Mouse (Mus musculus) lung, adult 18-20 months (tissue): ENCODE data around the gene Galnt18.

Experiments
- DNase-seq, 2 experiments: peaks; one replicate each; pipeline ENCODE4 v3.0.0; 2022; ENCODE audit warnings: mixed read lengths in 2 of 2

The Galnt18 gene

DNA sequence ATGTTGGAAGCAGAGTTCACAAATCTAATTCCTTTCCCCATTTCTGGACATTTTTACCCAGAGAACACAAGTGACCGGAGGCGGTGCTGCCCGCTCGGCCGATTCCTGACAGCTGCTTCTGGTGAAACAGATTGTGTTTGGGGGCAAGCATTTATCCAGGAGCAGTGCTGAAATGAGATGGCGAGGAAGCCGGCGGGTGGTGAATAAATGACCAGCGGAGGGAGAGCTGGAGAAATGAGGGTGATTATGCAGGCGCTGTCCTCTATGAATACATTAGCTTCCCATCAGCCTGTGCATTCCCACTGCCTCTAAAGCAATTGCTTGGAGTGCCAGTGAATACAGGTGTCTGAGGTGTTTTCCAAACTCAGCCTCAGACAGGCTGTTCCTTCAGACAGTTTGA lies 232.7 kb downstream of the Galnt18 start:
- no peak for DNase-seq

DNA sequence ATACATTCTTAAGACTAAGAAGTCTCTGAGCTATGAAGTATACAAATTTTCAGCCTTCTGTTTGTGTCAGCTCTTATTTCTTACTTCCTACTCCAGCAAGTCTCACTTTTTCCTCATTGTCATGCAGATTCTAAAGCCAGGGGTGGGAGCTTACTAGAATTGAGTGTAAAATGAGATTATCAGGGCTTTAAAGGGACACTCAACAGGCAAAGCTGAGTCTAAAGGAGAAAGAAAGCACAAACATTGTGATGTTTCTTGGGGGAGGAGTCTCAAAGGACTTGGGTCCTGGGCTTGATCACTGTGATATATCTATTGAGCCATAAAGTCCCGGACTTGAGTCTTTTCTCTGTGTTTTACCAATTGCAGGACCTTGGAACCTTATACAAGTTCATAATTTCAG lies 234.2 kb downstream of the Galnt18 start:
- no peak for DNase-seq

GRCm38 (mm10) chr7:111537946-111538345 lies 241.8 kb downstream of the Galnt18 start:
- DNase-seq = no peak

DNA sequence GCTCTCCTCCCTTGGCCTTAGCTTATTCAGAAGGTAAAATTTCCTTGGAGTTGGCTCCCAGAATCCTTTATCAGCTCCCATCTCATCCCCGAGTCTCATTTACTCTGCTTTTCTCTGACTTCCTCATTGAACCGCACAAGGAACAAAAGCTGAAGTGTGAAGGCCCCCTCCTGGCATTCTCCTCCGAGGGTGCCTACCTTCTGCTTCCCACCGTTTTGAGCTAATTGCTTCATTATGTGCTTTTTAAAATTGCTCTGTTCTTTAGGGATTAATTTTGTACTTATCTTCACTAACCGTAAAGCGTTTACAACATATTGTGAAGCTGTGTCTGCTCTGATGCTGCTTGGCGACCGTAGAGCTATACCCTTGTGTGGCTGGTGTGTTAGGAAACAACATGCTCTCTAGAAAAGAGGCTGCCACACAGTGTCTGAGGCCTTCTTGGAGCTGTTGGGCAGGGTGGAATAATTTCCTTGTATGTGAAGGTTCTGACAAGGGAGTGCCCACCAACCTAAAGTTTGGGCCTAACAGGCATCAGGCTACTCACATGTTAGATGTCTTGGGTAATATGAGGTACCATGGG lies 244.9 kb downstream of the Galnt18 start:
- no peak for DNase-seq

GRCm38 (mm10) chr7:111528961-111529643 lies 250.7 kb downstream of the Galnt18 start:
- peak in 1 of 2 experiments; percentile 20 for DNase-seq

GRCm38 (mm10) chr7:111528462-111528861 lies 251.3 kb downstream of the Galnt18 start:
- DNase-seq = peak; percentile 5 to 23

DNA sequence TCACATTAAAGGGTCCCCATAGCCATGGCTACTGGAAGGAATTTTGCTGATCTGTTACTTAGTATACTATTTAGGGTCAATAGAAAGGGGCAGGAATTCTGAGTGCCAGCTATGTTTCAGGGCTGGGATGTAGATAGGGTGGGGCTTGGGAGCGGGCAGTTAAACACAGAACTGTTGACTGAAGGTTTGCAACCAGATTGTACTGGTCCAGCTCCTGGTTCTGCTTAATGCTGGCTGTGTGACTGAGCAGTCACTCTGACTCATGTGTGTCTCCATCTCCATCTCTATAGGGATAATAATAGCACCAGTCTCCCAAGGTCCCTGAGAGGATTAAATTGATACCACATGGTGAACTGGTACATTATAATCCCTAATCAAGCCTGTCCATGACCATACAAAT lies 258.9 kb downstream of the Galnt18 start:
- DNase-seq = no peak

GRCm38 (mm10) chr7:111518581-111519242 lies 261.1 kb downstream of the Galnt18 start:
- DNase-seq = no peak

DNA sequence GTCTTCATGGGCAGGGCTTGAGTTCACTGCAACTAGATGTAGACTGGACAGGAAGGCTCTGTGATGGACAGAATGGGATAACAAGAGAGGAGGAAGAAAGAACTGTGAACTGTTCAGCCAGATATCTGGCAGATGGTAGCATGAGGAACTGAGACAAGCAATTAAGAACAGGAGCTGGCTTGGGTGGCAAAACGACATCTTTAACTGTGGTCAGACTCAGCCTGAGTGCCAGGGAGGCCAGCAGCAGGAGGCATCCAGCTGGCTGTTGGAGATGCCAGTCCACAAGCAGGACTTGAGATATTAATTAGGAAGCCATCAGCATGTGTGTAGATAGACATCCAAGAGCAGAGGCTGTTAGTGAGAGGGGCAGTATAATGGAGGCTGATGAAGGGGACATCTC lies 262.9 kb downstream of the Galnt18 start:
- DNase-seq = no peak

GRCm38 (mm10) chr7:111515471-111515870 lies 264.3 kb downstream of the Galnt18 start:
- no peak for DNase-seq

DNA sequence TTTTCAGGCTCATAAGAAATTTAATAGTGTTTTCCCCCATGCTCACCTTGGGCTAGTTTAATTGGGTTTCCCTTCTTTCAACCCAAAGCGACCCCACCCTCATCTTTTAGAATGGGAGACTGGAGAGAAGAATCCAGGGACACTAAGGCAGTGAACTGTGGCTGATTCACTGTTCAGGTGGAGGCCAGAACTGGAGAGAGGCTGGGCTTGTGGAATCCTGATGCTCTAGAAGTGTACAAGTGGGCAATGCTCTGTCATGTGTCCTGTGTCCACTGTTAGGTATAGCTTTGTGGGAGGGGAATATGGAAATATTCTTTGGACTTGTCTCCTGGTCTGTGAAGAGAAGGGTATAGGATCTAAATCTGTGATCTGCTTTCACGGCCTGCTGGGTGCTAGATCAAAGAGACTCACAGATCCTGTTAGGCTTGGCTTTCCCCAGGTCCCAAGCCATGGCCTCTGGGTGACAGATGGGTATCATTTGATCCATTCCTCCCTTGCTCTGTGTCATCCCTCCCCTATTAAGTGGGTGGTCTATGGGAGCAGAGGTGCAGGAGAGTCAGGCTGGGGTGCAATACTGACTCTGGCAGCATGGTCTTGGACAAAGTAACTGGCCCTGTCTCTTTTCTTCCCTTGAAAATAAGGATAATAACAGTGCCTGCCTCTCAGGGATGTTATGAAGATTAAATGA lies 270.5 kb downstream of the Galnt18 start:
- DNase-seq = no peak

GRCm38 (mm10) chr7:111500616-111501015 lies 279.2 kb downstream of the Galnt18 start:
- no peak for DNase-seq

DNA sequence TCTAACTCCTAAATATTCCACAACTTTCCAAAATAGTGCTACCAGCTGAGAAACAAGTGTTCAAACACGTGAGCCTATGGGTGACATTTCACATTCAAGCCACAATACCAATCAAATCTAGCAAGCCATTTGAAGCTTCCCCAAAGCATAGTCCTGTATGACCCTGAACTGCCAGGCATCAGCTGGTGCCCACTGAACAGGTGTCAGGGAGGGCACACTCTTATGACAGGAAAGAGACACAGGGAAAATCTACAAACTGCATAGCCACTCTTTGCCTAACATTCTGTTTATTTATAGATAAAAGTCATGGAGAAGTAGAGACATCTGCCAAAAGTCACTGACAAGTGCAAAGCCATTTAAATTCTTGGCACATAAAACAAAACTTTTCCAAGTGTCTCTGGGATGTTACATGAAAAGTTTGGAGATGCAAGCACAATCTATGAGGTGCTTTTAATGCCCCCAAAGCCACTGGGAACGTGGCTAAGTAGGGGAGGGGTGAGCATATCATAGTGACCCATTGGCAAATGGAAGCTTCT lies 280.5 kb downstream of the Galnt18 start:
- DNase-seq = no peak

GRCm38 (mm10) chr7:111497191-111497590 lies 282.6 kb downstream of the Galnt18 start:
- no peak for DNase-seq

DNA sequence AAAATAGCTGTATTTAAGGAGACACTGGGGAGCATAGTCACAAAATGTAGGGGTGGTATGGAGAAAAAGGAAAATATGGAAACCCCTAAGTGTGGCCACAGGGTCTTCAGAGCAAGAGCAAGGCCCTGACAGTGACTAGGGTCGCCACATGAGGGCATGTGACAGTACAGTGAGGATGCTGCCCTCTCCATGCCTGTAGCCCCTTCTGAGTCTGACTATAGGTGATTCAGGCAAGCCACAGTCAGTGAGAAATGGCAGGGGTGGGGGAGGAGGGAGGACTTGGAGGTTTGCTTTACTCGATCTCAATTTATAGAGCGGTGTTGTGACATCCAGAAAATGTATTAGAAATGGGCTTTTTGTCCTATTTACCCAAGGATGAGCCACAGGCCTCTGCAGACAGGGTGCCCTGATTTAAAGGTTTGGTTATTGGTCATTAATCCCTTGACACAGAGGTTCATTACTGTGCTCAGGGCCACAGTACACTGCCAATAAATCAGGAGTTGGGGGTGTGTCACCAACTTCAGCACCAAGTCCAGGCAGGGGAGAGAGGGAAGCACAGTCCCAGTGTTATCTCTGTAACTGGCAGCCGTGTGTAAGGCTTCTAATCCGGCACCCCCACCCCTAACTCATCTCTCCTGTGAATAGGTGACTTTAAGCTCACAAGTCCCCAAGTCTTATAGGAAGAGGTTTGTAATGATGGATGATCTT lies 287.4 kb downstream of the Galnt18 start:
- no peak for DNase-seq

- DNase-seq = no peak
Measured at GRCm38 (mm10) chr7:111491566-111491965, 288.2 kb downstream of the Galnt18 start.

- peak in 1 of 2 experiments; percentile 3 for DNase-seq
Measured at GRCm38 (mm10) chr7:111486811-111487333, 292.9 kb downstream of the Galnt18 start.

- DNase-seq = no peak
Measured at GRCm38 (mm10) chr7:111483896-111484295, 295.9 kb downstream of the Galnt18 start.

- no peak for DNase-seq
Measured at GRCm38 (mm10) chr7:111483321-111483720, 296.5 kb downstream of the Galnt18 start.

- DNase-seq = no peak
Measured at GRCm38 (mm10) chr7:111467715-111468114, 312.1 kb downstream of the Galnt18 start.

- no peak for DNase-seq
Measured at GRCm38 (mm10) chr7:111466720-111467119, 313.1 kb downstream of the Galnt18 start.

GRCm38 (mm10) chr7:111466121-111466520 lies 313.7 kb downstream of the Galnt18 start:
- DNase-seq = no peak
